Mouse (Mus musculus): ENCODE results near the gene Per2.

DNA sequence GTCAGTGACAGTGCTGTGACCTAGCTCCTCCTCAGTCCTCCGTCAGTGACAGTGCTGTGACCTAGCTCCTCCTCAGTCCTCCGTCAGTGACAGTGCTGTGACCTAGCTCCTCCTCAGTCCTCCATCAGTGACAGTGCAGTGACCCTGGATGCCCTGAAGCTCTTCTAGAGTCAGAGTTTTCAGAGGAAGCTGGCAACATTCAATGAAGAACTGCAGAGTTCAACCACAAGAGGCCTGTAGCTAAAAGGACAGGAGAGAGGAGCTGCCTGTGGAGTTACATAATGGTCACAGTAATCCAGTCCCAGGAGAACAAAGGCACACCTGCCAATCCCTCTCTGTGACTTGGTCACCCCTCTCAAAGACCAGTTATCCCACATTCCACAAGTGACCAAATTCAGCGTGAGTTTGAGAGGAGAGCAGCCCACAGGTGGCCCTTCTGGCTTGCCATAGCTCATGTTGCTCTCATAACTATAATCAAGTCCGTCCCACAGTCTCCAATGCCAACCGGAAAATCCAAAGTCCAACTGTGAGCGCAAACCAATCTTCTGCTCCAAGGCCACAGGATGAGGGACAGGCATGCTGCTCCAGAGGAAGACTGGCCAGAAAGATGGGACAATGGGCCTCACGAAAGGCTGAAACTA lies 16.7 kb downstream of the Per2 start:
- peak; percentile 59; the same call in 1 of the 2 replicates for TF ChIP-seq POLR2A (IDR thresholded peaks at IDR 0.05; ENCODE audit: low read depth, low read length)
- TF ChIP-seq CTCF (IDR thresholded peaks at IDR 0.05; ENCODE audit: extremely low read depth, insufficient read length, insufficient replicate concordance, low read depth, low read length) = no peak

Data from small intestine, adult 2 months (tissue).